ENCODE assay signal across 9 mouse cellular contexts in the genomic region with DNA sequence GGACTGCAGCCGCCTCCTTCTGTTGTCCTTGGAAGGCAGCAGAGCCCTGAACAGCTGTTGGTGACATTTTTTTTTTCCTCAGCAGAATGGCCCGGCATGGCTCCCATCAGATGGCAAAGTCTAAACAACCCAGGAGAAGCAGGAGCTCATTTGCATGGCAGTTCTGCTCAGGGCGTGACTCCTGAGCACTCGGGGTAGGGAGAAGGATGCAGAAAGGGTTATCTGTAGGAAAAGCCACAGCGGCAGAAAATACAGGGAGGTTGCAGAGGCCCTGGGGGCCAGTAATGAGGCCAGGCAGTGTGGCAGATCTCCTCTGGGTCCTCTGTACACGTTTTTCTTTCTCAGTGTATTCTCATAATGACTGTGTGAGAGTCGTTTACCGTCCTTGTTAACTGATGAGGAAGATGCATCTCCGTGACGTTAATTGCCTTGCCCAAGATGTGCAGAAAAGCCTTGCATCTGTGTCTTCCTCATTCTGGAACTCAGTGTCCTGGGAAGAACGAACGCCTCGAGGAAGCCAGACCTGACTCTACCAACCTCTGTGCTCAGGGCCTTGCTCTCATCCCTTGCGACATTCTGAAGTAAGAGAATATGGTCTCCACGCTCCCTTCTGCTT. TPM values are rescaled to one million over a fixed set of nuclear protein-coding genes. Genes with fewer than 3 reads are reported as not detected.
DNase-seq lines count a peak whose midpoint lies in the region; ATAC-seq lines count a peak whose summit lies in the region.
"Had no signal": no experiment of that assay in that cellular context is flagged by ENCODE, and none has a peak within 500 bp of the region (broad histone marks: within the 10 kb centered on the region; RNA-seq: fewer than 3 reads in every experiment).

No protein-coding gene starts in this region.

- 46% methylated on average over 15 of the region's 15 CpGs for WGBS in forebrain, embryonic 14.5 days
- WGBS in midbrain, embryonic 12.5 days = 55% methylated on average over 15 of the region's 15 CpGs

- peaks cover 7% of the 10 kb centered on the region; the same call in 1 of the 2 replicates for H3K4me1 ChIP-seq in forebrain, embryonic 14.5 days (ENCODE audit: control insufficient read depth, insufficient read depth, low read length)
- H3K4me1 ChIP-seq in midbrain, embryonic 12.5 days = no peaks in the 10 kb centered on the region
- H3K4me1 ChIP-seq: embryonic facial prominence, embryonic 15.5 days had no signal

- no peak overlapping the region for H3K9ac ChIP-seq in forebrain, embryonic 14.5 days (ENCODE audit: low read length)
- no peak overlapping the region for H3K9ac ChIP-seq in midbrain, embryonic 12.5 days (replicated peaks)
- H3K9ac ChIP-seq: embryonic facial prominence, embryonic 15.5 days had no signal

- peak; percentile 21 for DNase-seq in layer of hippocampus, adult 11-12 months (ENCODE audit: low spot score)
- DNase-seq in layer of hippocampus, postnatal 25 days (ENCODE audit: extremely low spot score in 1 of 2, low spot score in 1 of 2) = no peak
- DNase-seq in ZHBTc4 (ENCODE audit: low read depth, low spot score) = peak; percentile 54
- peak; percentile 68 for DNase-seq in forebrain, embryonic 14.5 days (ENCODE audit: low spot score)
- DNase-seq in left cerebral cortex, postnatal 25 days (ENCODE audit: low spot score in 2 of 2) = no peak
- DNase-seq in yolk sac, embryonic 10.5 days (ENCODE audit: low spot score) = no peak

- H3K36me3 ChIP-seq in forebrain, embryonic 14.5 days (ENCODE audit: control insufficient read depth, insufficient read depth, low read length) = no peaks in the 10 kb centered on the region
- H3K36me3 ChIP-seq in midbrain, embryonic 12.5 days = no peaks in the 10 kb centered on the region
- H3K36me3 ChIP-seq: embryonic facial prominence, embryonic 15.5 days; limb, embryonic 10.5 days had no signal

- peak; percentile 75 for ATAC-seq in forebrain, embryonic 14.5 days
- peak; percentile 82 for ATAC-seq in midbrain, embryonic 12.5 days (ENCODE audit: low FRiP score, low read depth)

- H3K27ac ChIP-seq in forebrain, embryonic 14.5 days (ENCODE audit: low read depth, low read length) = peak overlapping the region; percentile 74
- peak overlapping the region; percentile 55 for H3K27ac ChIP-seq in midbrain, embryonic 12.5 days (replicated peaks)
- H3K27ac ChIP-seq: embryonic facial prominence, embryonic 15.5 days; limb, embryonic 10.5 days had no signal

- H3K27me3 ChIP-seq in forebrain, embryonic 14.5 days (replicated peaks; ENCODE audit: control insufficient read depth, insufficient read depth, low read length) = no peaks in the 10 kb centered on the region
- no peaks in the 10 kb centered on the region for H3K27me3 ChIP-seq in midbrain, embryonic 12.5 days
- H3K27me3 ChIP-seq: embryonic facial prominence, embryonic 15.5 days had no signal

- no peaks in the 10 kb centered on the region for H3K9me3 ChIP-seq in forebrain, embryonic 14.5 days (replicated peaks; ENCODE audit: control insufficient read depth, low read length)
- H3K9me3 ChIP-seq in midbrain, embryonic 12.5 days = no peaks in the 10 kb centered on the region
- H3K9me3 ChIP-seq: embryonic facial prominence, embryonic 15.5 days; limb, embryonic 10.5 days had no signal

- intact Hi-C loops in left cerebral cortex, postnatal 25 days (cut with DNase I) = loop anchor here (1.0 kb wide), 1 partner anchor 43 kb away; no protein-coding TSS in a partner anchor

- no peak overlapping the region for H3K4me3 ChIP-seq in forebrain, embryonic 14.5 days (ENCODE audit: low read depth, low read length)
- no peak overlapping the region for H3K4me3 ChIP-seq in midbrain, embryonic 12.5 days
- H3K4me3 ChIP-seq: embryonic facial prominence, embryonic 15.5 days; limb, embryonic 10.5 days had no signal

- H3K4me2 ChIP-seq in forebrain, embryonic 14.5 days (ENCODE audit: low read length) = no peak overlapping the region
- H3K4me2 ChIP-seq in midbrain, embryonic 12.5 days (replicated peaks) = no peak overlapping the region
- H3K4me2 ChIP-seq: embryonic facial prominence, embryonic 15.5 days had no signal

RNA-seq across cellular contexts. Expression of gene Sh3bgrl2, which starts 10.1 kb away (rescaled TPM):
- total RNA-seq in layer of hippocampus, postnatal 25 days (2021) = 10 to 100 TPM; 27.6 to 28.6 TPM
- polyA plus RNA-seq in forebrain, embryonic 14.5 days (2014; fragmentation: Nextera tagmentation; extraction: Ambion mirVana) = 26.3 and 26.4 TPM in 2 replicates
- 6.6 and 10.9 TPM in 2 replicates for polyA plus RNA-seq in midbrain, embryonic 12.5 days (2016; fragmentation: Nextera tagmentation; extraction: Ambion mirVana)
- 10 to 100 TPM; 28.2 to 34.0 TPM for total RNA-seq in left cerebral cortex, postnatal 25 days (2021)

Comparison
In these comparisons a context has a peak if more than half of its experiments do, and no peak if none do; other contexts are left out.
1. DNase-seq: peak in layer of hippocampus, adult 11-12 months (single experiment), ZHBTc4 (single experiment) and forebrain, embryonic 14.5 days (single experiment); none in layer of hippocampus, postnatal 25 days (0 of 2), left cerebral cortex, postnatal 25 days (0 of 2) and yolk sac, embryonic 10.5 days (single experiment).